Mouse (Mus musculus) adrenal gland, postnatal 36 days (tissue): ENCODE data around the gene Mybbp1a. TPM values are rescaled to one million over a fixed set of nuclear protein-coding genes. Genes with fewer than 3 reads are reported as not detected.
A peak's percentile ranks its signal among the peaks of the same experiment; 100 is the strongest.
"Not testable (repeated sequence)": the region's sequence is repeated elsewhere in the genome, so short reads cannot be mapped to it uniquely, and the experiment has no call there.

Source experiments
- DNase-seq, 2 experiments: peaks; one replicate each; pipeline ENCODE4 v3.0.0; 2021; ENCODE audit warnings: mixed read lengths in 1 of 2
- total RNA-seq, 2 experiments: library from RNA; stranded (reverse); gene quantifications; 2 replicates each; pipeline ENCODE4 v1.2.3; 2021

Gene Mybbp1a
- total RNA-seq, 2 experiments from 2014 or later, result 86.3 to 101 TPM

- DNase-seq, result peak in 1 of 2 experiments; percentile 26
Measured at GRCm38 (mm10) chr11:72413016-72413415, 28.1 kb upstream of the Mybbp1a start.

DNA sequence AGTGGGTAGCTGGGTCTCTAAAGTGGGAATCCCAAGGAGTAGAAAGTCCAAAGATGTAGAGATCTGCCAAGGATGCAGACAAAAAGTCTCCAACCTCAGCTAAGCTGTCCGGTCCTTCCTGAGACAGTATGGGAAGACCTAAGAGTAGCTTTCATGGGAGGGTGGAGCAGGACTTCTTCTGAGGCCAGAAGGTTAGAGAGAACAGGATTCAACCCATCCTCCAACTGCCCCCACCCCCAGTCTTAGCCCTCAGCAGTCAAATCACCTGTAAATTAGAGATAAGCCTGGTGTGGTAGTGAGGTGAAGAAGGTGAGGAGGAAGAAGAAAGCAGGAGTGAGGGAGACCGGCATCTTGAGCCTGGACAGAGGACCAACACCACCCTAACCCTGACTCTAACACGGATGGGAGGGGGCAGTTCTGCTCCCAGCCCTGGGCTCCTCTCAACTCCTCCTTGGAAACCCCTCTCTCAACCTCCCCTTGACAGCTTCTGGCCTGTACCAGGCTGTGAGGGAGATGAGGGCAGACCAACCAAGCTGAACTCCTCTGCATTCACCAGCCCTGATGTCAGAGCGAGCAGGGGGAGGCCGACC is 27.5 kb upstream of the Mybbp1a start:
- no peak for DNase-seq

- DNase-seq, result no peak
Measured at GRCm38 (mm10) chr11:72415155-72415554, 26.0 kb upstream of the Mybbp1a start.

GRCm38 (mm10) chr11:72416666-72417065 is 24.5 kb upstream of the Mybbp1a start:
- no peak for DNase-seq

DNA sequence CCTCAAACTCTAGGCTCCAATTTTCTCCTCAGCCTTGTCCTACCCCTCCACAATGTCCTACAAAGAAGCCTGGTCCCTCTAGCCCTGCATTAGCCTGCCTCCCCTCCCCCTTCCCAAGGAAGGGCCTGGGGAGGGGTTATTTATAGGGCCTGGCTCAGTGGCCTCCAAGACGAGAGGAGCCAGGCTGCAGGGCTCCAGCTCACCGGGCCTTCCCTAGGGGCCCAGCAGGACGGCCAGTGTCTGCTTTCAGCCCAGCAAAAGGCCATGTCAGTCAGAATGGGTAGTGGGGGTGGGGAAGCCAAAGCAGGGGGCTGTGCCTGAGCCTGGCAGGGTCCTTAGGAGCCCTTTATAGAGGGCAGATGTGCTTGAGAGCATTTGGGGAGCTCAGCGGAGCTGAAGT is 23.8 kb upstream of the Mybbp1a start:
- no peak for DNase-seq

GRCm38 (mm10) chr11:72418227-72418626 is 22.9 kb upstream of the Mybbp1a start:
- peak; percentile 12 to 49 for DNase-seq

- no peak for DNase-seq
Measured at GRCm38 (mm10) chr11:72419006-72419405, 22.1 kb upstream of the Mybbp1a start.

DNA sequence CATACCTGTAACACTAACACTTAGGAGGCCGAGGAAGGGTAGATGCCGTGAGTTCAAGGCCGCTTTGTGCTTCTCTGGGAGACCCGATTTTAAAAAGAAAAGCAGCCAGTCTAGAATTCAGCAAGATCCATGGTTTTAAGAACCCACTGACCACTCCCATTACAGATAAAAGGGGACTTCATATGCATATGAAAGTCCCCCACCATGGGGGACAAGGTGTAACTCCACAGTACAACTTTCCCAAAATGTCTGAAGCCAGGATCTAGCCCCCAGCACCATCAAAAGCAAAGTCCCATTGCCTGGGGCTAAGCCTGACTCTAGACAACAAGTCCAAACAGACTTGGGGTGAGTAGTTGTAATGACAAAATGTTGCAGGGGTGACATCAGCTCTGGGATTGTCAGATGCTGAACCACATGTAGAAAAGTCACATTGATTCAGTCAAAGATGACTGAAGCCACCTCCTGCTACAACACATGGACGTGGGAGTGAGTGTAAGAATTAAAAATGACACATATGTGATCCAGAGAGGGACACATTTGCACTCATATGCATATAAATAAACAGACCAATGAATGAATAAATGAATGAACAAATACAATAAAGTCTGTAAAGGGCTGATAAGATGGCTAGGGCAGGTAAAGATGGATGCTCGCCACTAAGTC is 20.6 kb upstream of the Mybbp1a start:
- DNase-seq, result no peak

DNA sequence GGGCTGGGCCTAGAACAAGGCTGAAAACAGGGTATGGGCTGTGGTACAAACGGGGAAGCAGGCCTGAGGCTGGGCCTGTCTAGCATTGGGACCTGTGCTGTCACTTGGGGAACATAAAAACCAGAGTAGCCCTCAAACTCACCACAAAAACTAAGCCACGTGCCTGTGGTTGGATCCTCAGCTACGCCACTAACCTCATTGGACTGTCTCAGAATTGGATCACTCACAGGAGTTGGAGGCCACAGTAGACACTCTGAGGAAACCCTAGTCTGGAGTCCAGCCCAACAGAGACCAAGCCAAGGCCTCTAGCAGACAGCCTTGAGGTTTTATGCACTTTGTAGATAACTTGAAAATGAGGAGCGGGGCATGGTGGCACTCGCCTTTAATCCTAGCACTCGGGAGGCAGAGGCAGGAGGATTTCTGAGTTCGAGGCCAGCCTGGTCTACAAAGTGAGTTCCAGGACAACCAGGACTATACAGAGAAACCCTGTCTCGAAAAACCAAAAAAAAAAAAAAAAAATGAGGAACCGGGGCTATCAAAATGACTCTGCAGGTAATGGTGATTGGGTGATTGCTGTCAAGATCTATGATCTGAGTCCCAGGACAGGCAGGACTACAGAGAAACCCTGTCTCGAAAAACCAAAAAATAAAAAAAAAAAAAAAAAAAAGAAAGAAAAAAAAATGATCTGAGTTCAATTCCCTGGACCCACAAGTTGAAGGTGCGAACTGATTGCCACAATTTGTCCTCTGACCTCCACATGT is 19.5 kb upstream of the Mybbp1a start:
- peak; percentile 57 to 79 for DNase-seq

GRCm38 (mm10) chr11:72423686-72424085 is 17.5 kb upstream of the Mybbp1a start:
- no peak for DNase-seq

- DNase-seq, result no peak
Measured at GRCm38 (mm10) chr11:72425201-72425600, 16.0 kb upstream of the Mybbp1a start.

GRCm38 (mm10) chr11:72426884-72427283 is 14.3 kb upstream of the Mybbp1a start:
- DNase-seq, result no peak

GRCm38 (mm10) chr11:72428694-72429093 is 12.5 kb upstream of the Mybbp1a start:
- peak; percentile 86 to 87 for DNase-seq

DNA sequence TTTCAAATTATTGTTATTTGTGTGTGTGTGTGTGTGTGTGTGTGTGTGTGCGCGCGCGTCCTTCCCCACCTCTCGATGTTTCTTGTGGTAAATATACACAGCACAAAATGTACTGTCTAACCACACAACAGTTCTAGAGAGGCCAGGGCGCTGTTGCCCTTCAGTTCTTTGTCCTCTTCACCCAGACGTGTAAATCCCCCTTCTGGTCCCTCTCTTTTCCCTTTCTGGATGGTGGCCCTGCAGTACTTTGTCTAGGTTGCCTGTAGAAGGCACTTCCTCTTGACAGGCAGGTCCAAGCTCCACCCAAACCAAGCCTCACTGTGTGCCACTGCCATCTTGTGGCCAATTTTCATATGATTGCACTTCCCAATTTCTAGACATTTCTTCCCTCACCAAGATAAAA is 11.9 kb upstream of the Mybbp1a start:
- peak; percentile 76 to 83 for DNase-seq

DNA sequence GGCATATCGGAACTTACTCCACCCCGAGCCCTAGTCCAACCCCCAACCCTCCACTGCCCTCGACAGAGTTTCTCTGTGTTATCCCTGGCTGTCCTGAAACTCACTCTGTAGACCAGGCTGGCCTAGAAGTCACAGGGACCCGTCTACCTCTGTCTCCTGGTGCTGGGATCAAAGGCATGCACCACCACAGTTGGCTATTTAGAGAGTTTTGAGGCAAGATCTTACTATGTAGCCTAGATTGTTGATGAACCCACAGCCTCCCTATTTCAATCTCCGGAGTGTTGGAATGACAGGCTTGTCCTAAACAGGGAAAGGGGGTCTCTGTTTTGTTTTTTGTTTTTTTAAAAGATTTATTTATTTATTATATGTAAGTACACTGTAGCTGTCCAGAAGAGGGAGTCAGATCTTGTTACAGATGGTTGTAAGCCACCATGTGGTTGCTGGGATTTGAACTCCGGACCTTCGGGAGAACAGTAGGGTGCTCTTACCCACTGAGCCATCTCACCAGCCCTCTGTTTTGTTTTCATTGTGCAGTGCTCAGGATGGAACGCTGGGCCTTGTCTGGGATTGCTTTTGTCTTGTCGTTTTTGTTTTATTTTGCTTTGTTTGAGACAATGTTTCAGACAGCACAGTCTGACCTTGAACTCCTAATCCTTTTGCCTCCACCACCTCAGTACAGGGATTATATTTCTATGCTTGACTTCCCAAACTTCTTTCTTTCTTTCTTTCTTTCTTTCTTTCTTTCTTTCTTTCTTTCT is 10.7 kb upstream of the Mybbp1a start:
- not testable (repeated sequence) for DNase-seq

- peak; percentile 74 to 79 for DNase-seq
Measured at GRCm38 (mm10) chr11:72434963-72435693, 6.0 kb upstream of the Mybbp1a start, which contains the start of gene Ggt6. Gene Ggt6 (plus strand): TSS chr11:72435526.

GRCm38 (mm10) chr11:72435694-72436045 is 5.5 kb upstream of the Mybbp1a start:
- peak; percentile 83 for DNase-seq

DNA sequence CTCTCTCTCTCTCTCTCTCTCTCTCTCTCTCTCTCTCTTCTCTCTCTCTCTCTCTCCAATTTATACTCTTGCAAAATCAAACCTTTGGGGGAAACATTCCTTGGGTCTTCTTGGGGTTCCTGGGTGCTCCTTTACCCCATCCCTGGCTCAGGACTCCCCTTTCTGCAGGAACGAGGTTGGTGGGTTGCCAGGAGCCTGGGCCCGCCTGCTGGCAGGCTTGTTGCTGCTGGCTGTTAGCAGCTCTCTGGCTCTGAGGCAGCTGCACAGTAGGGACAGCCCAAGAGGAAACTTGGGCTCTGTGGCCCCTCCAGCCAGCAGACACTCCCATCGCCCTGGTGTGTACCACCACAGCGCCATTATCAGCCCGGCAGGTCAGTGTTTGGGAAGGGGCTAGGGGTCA is 4.9 kb upstream of the Mybbp1a start:
- DNase-seq, result peak; percentile 69 to 75

- DNase-seq, result peak; percentile 76 to 79
Measured at GRCm38 (mm10) chr11:72436756-72437650, 4.2 kb upstream of the Mybbp1a start.

GRCm38 (mm10) chr11:72438411-72438810 is 2.7 kb upstream of the Mybbp1a start:
- no peak for DNase-seq

DNA sequence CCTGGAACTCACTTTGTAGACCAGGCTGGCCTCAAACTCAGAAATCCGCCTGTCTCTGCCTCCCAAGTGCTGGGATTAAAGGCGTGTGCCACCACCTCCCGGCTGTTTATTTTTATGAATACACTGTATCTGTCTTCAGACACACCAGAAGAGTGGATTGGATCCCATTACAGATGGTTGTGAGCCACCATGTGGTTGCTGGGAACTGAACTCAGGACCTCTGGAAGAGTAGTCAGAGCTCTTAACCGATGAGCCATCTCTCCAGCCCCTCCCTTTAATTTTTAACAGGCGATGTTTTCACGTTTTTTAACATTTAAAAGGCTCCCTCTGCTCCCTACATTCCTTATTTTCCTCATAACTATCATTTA is 574 bp upstream of the Mybbp1a start:
- DNase-seq, result not testable (repeated sequence)
